Mouse (Mus musculus) stomach, embryonic 15.5 days (tissue): Measurements from ENCODE around the gene Zmiz1. TPM values are rescaled to one million over a fixed set of nuclear protein-coding genes. Genes with fewer than 3 reads are reported as not detected.
A peak's percentile ranks its signal among the peaks of the same experiment; 100 is the strongest.

Experiments
- ATAC-seq: fragments of 200-750 bp; cut with Nextera tagmentation; 2 replicates; pipeline ENCODE4 v1.8.0; 2017; ENCODE audit warnings: low read depth, moderate number of reproducible peaks, moderate TSS enrichment; ENCODE audit not compliant: insufficient read depth, low FRiP score
- H3K27ac ChIP-seq: fragments of 300-500 bp; sonication (generic); 2 replicates; pipeline ENCODE4 v1.5.1; 2015; ENCODE audit warnings: mild to moderate bottlenecking, inconsistent platforms
- H3K27me3 ChIP-seq: fragments of 300-500 bp; sonication (generic); replicated peaks from 2 replicates; pipeline ENCODE4 v1.6.1; 2015; ENCODE audit warnings: inconsistent platforms
- H3K36me3 ChIP-seq: fragments of 300-500 bp; sonication (generic); 2 replicates; pipeline ENCODE4 v1.6.1; 2015; ENCODE audit warnings: inconsistent platforms
- H3K4me1 ChIP-seq: fragments of 300-500 bp; sonication (generic); 2 replicates; pipeline ENCODE4 v1.6.1; 2015; ENCODE audit warnings: inconsistent platforms
- H3K4me2 ChIP-seq: fragments of 300-500 bp; sonication (generic); 2 replicates; pipeline ENCODE4 v1.6.1; 2015; ENCODE audit warnings: mild to moderate bottlenecking, inconsistent platforms
- H3K4me3 ChIP-seq: fragments of 300-500 bp; sonication (generic); replicated peaks from 2 replicates; pipeline ENCODE4 v1.5.1; 2015; ENCODE audit warnings: inconsistent platforms
- H3K9ac ChIP-seq: fragments of 300-500 bp; sonication (generic); 2 replicates; pipeline ENCODE4 v1.6.1; 2015; ENCODE audit warnings: inconsistent platforms
- H3K9me3 ChIP-seq: fragments of 300-500 bp; sonication (generic); 2 replicates; pipeline ENCODE4 v1.6.1; 2016; ENCODE audit warnings: inconsistent platforms
- WGBS: fragments of 180-500 bp; shearing (Covaris S2); methylation state at CpG from one replicate; pipeline ENCODE4 v1.1.7; 2015; 5-methylcytosine and 5-hydroxymethylcytosine counted together
- polyA plus RNA-seq: library from polyadenylated mRNA; unstranded; fragments of >200 nt; fragmentation: Nextera tagmentation; extraction: Ambion mirVana; gene quantifications from 2 replicates; pipeline ENCODE4 v1.2.1, GENCODE M21; 2015

Gene Zmiz1
- polyA plus RNA-seq, 1 experiment from 2014 or later = 29.0 TPM

DNA sequence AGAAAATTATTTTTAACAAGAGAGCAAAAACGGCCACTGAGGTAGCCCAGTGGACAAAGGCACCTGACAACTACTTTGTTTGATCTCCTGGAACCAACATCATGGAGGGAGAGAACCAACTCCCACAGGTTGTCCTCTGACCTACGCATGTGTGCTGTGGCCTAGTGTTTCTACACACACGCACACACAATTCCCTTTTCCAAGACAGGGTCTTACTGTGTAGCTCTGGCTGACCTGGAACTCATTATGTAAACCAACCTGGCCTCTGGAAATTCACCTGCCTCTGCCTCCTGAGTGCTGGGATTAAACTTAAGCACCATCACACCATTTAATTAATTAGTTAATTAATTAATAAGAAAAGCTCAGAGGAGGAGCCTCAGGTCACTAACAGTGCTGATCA, 181.0 kb downstream of the Zmiz1 start:
- no peak for ATAC-seq
- no peak overlapping the region for H3K9ac ChIP-seq
- H3K9me3 ChIP-seq = no peaks in the 10 kb centered on the region
- no peak overlapping the region for H3K27ac ChIP-seq
- peaks cover 43% of the 10 kb centered on the region for H3K36me3 ChIP-seq
- H3K27me3 ChIP-seq = no peaks in the 10 kb centered on the region
- no peak overlapping the region for H3K4me2 ChIP-seq
- H3K4me3 ChIP-seq = no peak overlapping the region
- 79% methylated on average over 3 of the region's 3 CpGs for WGBS
- no peaks in the 10 kb centered on the region for H3K4me1 ChIP-seq

DNA sequence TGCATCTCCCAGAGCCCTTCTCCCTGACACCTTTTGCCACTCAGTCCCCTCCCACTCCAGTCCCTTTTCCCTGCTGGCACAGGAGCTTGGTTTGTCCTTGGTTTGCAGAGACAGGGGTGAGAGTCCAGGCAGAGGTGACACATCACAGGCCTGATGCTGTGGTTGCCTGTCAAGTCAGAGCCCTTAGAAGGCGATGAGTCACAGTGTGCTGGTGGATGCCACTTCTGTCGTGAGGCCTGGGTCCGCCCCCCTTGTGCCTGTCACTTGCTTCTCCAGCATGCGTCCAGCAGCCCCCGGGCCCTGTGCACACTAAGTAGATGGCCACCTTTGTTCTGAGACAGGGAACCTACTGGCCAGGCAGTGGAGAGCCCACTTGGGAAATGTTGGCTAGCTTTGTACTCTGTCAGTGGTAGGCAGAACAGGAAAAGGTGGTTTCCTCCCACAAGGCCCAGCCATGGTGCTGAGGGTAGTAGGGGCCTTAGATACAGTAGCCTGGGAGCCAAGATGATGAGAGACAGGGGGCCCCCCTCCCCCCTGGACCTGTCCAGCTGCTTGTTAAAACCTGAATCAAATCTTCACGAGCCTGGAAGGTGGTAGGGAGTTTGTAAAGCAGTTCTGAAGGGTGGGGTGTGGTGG, 181.6 kb downstream of the Zmiz1 start:
- H3K27me3 ChIP-seq = no peaks in the 10 kb centered on the region
- peaks cover 47% of the 10 kb centered on the region for H3K36me3 ChIP-seq
- H3K4me1 ChIP-seq = no peaks in the 10 kb centered on the region
- H3K9ac ChIP-seq = no peak overlapping the region
- peak; percentile 16; the same call in 1 of the 2 replicates for ATAC-seq
- no peaks in the 10 kb centered on the region for H3K9me3 ChIP-seq
- no peak overlapping the region for H3K4me3 ChIP-seq
- H3K27ac ChIP-seq = no peak overlapping the region; the same call in 1 of the 2 replicates
- H3K4me2 ChIP-seq = no peak overlapping the region
- 61% methylated on average over 6 of the region's 6 CpGs for WGBS

DNA sequence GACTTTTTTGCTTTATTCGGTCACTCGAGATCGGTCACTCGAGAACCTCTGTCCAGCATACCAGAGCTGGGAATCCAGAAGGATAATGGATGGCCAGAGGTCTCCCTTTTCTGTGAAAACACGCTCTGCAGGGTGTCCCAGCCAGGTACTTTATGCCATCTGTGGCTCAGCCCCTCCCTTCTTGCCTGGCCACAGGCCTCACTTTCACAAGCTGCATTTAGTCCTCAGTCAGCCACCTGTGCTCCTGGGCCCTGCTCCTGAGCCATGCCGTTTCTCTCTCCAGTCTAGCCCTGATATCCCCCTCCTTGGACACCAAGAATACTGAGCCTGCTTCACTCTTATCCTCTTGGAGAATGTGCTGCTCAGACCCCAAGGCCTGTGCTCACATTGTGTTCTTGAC, 182.1 kb downstream of the Zmiz1 start:
- 90% methylated on average over 6 of the region's 6 CpGs for WGBS
- 0 out of 2 replicates have a peak, but pooled peaks cover 1% of the 10 kb centered on the region for H3K4me1 ChIP-seq
- H3K9me3 ChIP-seq = no peaks in the 10 kb centered on the region
- H3K9ac ChIP-seq = no peak overlapping the region
- H3K4me3 ChIP-seq = no peak overlapping the region
- no peak overlapping the region for H3K4me2 ChIP-seq
- ATAC-seq = no peak
- H3K27me3 ChIP-seq = no peaks in the 10 kb centered on the region
- H3K27ac ChIP-seq = no peak overlapping the region; the same call in 1 of the 2 replicates
- peaks cover 51% of the 10 kb centered on the region for H3K36me3 ChIP-seq

GRCm38 (mm10) chr14:25645717-25646116, 186.7 kb downstream of the Zmiz1 start:
- Histone ChIP-seq H3K9ac (no peak overlapping the region), H3K36me3 (peaks cover 76% of the 10 kb centered on the region), H3K4me1 (0 out of 2 replicates have a peak, but pooled peaks cover 3% of the 10 kb centered on the region), H3K4me3 (no peak overlapping the region), H3K4me2 (no peak overlapping the region), H3K9me3 (no peaks in the 10 kb centered on the region), H3K27me3 (no peaks in the 10 kb centered on the region), H3K27ac (no peak overlapping the region)
- WGBS = 89% methylated on average over 9 of the region's 9 CpGs
- ATAC-seq = no peak

GRCm38 (mm10) chr14:25646161-25646621, 187.2 kb downstream of the Zmiz1 start:
- Histone ChIP-seq H3K36me3 (peaks cover 80% of the 10 kb centered on the region), H3K4me3 (no peak overlapping the region), H3K9me3 (no peaks in the 10 kb centered on the region), H3K4me1 (0 out of 2 replicates have a peak, but pooled peaks cover 3% of the 10 kb centered on the region), H3K27ac (no peak overlapping the region), H3K9ac (no peak overlapping the region), H3K4me2 (no peak overlapping the region), H3K27me3 (no peaks in the 10 kb centered on the region)
- 71% methylated on average over 2 of the region's 2 CpGs for WGBS
- ATAC-seq = 0 out of 2 replicates have a peak, but pooled peaks have one; percentile 27

- no peak for ATAC-seq
- Histone ChIP-seq H3K9me3 (no peaks in the 10 kb centered on the region), H3K36me3 (peaks cover 93% of the 10 kb centered on the region), H3K4me2 (no peak overlapping the region), H3K27ac (no peak overlapping the region), H3K4me3 (no peak overlapping the region), H3K27me3 (no peaks in the 10 kb centered on the region), H3K4me1 (0 out of 2 replicates have a peak, but pooled peaks cover under 1% of the 10 kb centered on the region), H3K9ac (no peak overlapping the region)
- 89% methylated on average over 4 of the region's 4 CpGs for WGBS
These were observed 192.1 kb downstream of the Zmiz1 start for GRCm38 (mm10) chr14:25651131-25651530.

GRCm38 (mm10) chr14:25651905-25652304, 192.9 kb downstream of the Zmiz1 start:
- H3K27me3 ChIP-seq = no peaks in the 10 kb centered on the region
- no peaks in the 10 kb centered on the region for H3K9me3 ChIP-seq
- H3K4me3 ChIP-seq = no peak overlapping the region
- no peak overlapping the region for H3K4me2 ChIP-seq
- H3K36me3 ChIP-seq = peaks cover 96% of the 10 kb centered on the region
- H3K4me1 ChIP-seq = no peaks in the 10 kb centered on the region
- no peak overlapping the region for H3K9ac ChIP-seq
- WGBS = 83% methylated on average over 9 of the region's 9 CpGs
- ATAC-seq = no peak
- H3K27ac ChIP-seq = no peak overlapping the region

DNA sequence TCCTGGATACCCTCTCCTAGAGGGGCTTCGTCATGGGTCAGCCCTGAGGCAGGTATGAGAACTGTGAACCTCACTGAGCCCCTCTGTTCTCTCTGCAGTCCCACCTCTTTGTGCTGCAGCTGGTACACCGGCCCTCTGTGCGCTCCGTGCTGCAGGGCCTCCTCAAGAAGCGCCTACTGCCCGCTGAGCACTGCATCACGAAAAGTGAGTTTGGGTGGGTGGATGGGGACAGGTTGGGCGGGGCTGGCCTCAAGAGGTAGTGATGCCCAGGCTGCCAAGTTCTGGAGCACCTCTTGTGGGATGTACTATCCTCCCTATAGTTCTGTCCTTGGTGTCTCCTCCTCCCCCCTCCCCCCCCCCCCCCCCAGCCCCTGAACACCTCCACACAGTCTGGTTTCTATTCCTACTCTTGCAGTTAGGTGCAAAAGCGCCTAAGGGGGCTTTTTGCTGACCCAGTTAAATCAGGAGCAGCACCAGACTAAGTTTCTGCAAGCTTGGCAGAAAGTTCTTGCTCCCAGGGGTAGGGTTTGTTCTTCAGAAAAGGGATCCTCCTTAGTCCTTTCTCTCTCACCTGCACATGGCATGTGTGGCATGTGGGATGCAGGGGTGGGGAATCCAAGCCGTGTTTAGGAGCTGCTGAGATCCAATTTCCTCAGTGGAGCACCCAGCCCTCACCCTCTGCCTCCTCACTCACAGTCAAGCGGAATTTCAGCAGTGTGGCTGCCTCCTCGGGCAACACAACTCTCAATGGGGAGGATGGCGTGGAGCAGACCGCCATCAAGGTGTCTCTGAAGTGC, 195.6 kb downstream of the Zmiz1 start:
- H3K27ac ChIP-seq = no peak overlapping the region
- no peaks in the 10 kb centered on the region for H3K9me3 ChIP-seq
- no peak overlapping the region for H3K4me2 ChIP-seq
- no peak overlapping the region for H3K4me3 ChIP-seq
- peaks cover 95% of the 10 kb centered on the region for H3K36me3 ChIP-seq
- WGBS = 91% methylated on average over 14 of the region's 14 CpGs
- no peak for ATAC-seq
- H3K9ac ChIP-seq = no peak overlapping the region
- H3K27me3 ChIP-seq = no peaks in the 10 kb centered on the region
- H3K4me1 ChIP-seq = no peaks in the 10 kb centered on the region

DNA sequence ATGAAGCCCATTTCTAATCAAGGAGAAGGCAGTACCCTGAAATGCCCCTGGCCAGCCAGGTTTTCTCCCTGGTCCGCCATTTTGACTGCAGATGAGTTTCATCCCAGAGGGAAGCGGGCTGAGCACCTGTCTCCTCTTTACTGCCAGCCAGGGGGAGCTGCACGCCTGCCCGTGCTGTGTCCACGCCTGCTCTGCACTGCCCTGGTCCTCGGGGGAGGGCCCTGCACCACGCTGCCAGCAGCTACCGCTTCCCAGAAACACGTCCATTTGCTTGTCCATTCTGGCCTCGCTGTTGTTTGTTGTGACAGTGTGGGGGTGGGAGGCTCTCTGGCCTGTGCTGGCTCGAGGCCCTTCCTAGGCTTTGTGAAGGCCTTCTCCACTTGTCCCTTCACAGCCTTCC, 201.7 kb downstream of the Zmiz1 start:
- peaks cover 73% of the 10 kb centered on the region for H3K36me3 ChIP-seq
- H3K4me3 ChIP-seq = no peak overlapping the region
- H3K27ac ChIP-seq = no peak overlapping the region
- 56% methylated on average over 11 of the region's 11 CpGs for WGBS
- H3K9ac ChIP-seq = no peak overlapping the region
- H3K27me3 ChIP-seq = no peaks in the 10 kb centered on the region
- no peaks in the 10 kb centered on the region for H3K9me3 ChIP-seq
- H3K4me1 ChIP-seq = no peaks in the 10 kb centered on the region
- ATAC-seq = no peak
- H3K4me2 ChIP-seq = no peak overlapping the region

GRCm38 (mm10) chr14:25661185-25661920, 202.4 kb downstream of the Zmiz1 start:
- Histone ChIP-seq H3K4me3 (no peak overlapping the region), H3K27ac (no peak overlapping the region), H3K9me3 (no peaks in the 10 kb centered on the region), H3K4me2 (no peak overlapping the region), H3K4me1 (no peaks in the 10 kb centered on the region), H3K9ac (no peak overlapping the region), H3K36me3 (peaks cover 66% of the 10 kb centered on the region), H3K27me3 (no peaks in the 10 kb centered on the region)
- 0 out of 2 replicates have a peak, but pooled peaks have one; percentile 13 for ATAC-seq
- WGBS = 73% methylated on average over 17 of the region's 17 CpGs

GRCm38 (mm10) chr14:25663649-25664309, 204.8 kb downstream of the Zmiz1 start:
- ATAC-seq = no peak
- no peak overlapping the region for H3K4me2 ChIP-seq
- H3K9me3 ChIP-seq = no peaks in the 10 kb centered on the region
- peaks cover 41% of the 10 kb centered on the region for H3K36me3 ChIP-seq
- H3K9ac ChIP-seq = no peak overlapping the region
- H3K27ac ChIP-seq = no peak overlapping the region
- 70% methylated on average over 7 of the region's 7 CpGs for WGBS
- no peak overlapping the region for H3K4me3 ChIP-seq
- no peaks in the 10 kb centered on the region for H3K27me3 ChIP-seq
- H3K4me1 ChIP-seq = no peaks in the 10 kb centered on the region
